Mouse (Mus musculus) layer of hippocampus, postnatal 36 days (tissue): ENCODE data around the gene Acss1. TPM values are rescaled to one million over a fixed set of nuclear protein-coding genes. Genes with fewer than 3 reads are reported as not detected.

Source experiments
- DNase-seq, 2 experiments: peaks; one replicate each; pipeline ENCODE4 v3.0.0; 2022
- total RNA-seq, 2 experiments: library from RNA; stranded (reverse); gene quantifications; 2 replicates each; pipeline ENCODE4 v1.2.3; 2021

The Acss1 gene
- total RNA-seq, result 10 to 100 TPM; 22.7 to 29.9 TPM

DNA sequence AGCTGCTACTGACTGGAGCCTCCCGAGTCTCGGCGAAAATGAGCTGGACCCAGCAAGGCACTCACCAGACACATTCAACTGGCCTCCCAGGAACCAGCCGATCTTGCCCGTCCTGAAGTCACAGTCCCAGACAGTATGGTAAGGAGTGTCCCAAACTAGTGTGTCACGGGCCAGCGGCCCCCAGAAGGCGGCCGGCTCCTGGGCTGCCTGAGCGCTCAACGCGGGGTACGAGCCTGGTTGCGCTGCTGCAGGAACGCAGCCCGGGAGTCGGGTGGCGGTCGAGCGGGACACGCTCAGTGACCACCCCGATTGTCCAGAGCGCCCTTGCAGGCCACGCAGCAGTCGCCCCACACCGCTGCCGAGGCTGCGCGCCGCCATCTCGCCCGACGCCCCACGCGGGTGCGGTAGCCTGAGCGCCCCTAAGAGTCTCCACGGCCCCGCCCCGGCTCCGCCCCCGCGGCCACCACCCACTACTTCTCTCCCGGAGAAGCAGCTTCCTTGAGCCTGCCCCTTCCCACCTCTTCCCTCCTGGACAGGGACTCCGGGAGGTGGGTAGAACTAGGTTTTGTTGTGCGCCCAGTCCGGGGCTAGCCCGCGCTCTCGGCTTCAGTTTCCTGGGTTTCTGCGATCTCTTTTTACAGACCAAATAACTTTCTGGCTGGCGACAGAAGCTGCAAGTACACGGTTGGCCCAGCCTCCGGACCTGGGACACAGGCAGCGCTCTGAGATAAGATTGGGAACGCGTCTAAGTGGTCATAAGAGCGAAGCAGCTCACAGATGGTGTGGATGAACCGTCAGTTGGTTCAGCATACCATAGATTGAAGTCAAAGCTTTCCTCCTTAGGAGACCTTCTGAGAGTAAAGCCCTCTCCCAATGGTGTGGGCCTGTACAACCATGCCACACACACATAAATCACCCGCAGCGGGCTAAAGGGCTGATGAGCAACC is at the start of gene Acss1:
TSS of gene Acss1 (minus strand) at position 681 of the 947 bp plus-strand sequence.
- peak; percentile 53 to 67 for DNase-seq

DNA sequence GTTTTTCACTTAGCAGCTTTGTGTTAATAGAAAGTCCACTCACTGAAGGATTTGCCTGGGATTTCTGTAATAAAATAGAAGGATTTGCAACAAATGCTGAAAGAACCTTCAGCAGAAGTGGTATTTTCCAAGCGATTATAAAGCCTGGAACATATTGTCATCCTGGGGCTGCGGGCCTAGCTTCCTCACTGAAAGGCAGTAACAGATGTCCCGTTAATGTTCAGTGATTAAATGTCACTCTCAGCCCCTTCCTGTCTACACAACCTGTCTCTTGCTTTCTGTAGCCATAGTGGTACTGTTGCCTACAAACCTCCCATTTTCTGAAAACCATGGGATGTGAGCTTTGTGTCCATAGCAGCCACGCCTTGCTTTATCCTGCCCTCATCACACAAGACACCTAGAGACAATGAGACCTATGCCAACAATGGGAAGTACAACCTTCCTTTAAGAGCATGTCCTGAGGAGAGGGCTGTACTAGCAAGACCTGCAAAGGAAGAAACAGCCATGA is 43.9 kb upstream of the Acss1 start:
- DNase-seq, result no peak

DNA sequence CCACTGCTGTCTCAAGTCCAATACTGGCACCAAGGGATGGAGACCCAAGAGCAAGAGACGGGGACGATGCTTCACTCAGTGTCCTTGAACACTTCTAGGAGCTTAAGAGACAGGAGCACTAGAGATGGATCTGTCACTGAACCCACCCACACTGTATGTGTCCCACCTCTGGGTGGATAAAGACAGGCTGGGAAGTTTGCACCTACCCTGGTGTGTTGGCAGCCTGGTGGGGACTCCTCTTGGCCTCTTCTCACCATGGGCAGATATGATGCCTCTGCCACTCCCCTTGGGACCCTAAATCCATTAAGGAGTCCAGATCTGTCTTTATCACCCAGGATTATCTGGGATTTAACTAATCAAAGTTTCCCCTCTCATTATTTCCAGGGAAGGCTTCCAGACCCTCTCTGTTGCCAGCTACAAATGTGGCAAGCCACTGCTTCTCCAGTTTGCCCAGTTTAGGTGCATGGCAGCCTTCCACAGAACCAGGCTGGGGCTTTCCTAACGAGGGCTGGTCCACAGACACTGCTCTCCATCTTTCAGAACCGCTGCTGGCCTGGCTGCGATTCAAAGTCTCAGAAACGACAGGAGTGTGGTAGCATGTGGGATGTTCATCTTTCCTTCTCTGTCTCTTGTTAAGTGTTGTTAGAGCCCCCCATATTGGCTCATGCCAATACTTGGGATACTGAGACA is 23.3 kb upstream of the Acss1 start:
- no peak for DNase-seq

DNA sequence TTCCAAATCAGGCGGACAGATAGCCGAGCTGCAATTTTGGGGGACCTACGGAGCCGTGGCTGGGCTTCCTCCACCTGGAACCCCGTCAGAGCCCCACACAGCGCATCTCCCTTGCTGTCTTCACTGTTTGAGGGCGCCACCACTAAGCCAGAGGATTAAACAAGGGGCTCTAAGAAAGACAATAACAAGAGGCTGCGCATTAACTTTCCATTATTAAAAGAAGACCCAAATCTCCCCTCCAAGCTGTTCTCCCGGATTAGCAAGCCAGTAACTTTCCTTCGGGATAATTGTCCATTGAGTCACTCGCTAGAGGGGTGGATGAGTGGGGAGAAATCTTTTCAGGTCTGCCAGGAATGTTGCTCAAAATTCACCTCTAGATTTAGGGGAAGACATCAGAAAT is 21.9 kb upstream of the Acss1 start:
- DNase-seq, result no peak

DNA sequence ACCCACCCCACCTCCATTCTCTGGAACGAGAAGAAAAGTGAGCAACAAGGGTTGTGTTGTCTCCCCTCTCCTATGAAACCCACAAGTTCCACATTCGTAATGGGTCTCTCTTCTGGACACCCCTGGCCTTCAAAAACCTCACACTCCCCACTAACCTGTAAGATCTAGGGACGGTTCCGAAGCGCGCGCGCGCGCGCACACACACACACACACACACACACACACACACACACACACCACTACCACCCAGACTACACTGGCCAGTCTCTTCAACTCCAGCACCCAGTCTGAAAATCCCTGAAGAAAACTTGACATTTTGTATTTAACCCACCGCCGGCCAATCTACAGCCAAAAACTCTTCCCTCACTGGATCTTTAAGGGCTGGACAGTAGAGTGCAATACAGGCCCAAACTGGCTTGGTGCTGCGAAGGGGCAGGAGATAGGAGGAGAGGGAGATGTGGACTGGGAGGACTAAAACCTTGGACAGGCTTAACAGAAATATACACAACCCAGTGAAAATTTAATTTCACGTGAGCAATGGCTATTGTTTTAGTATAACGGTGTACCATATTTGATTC is 21.0 kb upstream of the Acss1 start, which contains the start of gene Vsx1:
TSS of gene Vsx1 (minus strand) at position 138 of the 578 bp plus-strand sequence.
- no peak for DNase-seq

DNA sequence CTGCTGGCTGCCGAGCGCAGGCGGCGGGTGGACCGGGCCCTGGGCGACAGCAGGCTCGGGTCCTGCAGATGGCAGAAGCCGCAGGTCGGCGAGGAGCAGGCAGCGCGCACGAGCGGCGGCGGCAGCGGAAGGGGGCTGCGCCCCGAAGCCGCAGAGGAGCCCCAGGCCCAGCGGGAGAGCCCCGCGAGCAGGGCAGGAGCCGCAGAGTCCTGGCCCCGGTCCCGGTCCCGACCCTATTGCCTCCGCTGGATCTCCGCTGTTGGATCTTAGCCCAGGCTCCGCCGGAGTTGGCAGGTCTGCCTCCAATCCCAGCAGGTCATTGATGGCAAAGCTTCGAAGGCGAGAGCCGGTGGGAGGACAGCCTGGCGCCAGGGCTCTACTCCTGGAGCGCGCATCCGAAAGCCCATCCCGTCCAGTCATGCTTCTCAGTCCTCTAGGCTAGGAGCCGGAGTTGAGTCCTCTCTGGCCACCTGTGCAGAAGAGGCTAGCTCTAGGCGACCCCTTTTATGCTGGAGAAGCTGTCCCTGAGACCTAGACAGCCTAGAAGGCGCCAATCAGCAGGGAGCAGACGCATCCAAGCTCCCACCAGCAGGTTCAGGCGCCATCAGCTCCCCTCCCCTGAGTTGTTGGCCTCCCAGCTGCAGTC is 20.4 kb upstream of the Acss1 start:
- peak in 1 of 2 experiments; percentile 54 for DNase-seq

DNA sequence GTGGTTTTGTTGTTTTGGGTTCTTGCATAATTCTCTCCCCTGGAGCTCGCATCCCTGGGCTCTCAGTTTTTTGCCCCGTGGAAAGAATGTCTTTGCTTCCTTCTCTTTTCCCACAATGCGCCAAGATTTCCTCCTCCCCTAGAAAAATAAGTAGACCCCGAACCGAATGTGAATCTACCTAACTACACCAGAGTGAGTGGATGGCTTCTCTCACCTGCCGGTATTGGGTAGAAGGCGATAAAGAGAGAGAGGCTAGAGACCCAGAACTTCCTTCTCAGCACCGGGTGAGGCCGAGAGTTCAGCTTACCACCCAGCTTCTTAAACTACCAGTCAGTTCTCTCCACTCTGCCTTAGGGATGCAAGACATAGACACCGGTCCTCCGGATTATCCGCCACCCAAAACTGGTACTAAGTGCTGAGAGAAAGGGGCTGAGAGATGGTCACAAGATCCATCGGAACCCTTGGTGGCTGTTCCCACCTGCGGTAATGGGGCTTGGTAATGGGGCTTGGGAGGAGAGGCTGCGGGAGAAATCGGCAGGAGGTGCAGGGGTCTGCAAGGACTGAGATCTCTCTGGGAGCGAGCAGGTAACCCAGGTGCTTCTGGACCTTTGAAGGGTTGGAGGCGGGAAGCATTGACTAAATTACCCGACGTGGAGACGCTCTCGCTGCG is 19.7 kb upstream of the Acss1 start:
- no peak for DNase-seq

DNA sequence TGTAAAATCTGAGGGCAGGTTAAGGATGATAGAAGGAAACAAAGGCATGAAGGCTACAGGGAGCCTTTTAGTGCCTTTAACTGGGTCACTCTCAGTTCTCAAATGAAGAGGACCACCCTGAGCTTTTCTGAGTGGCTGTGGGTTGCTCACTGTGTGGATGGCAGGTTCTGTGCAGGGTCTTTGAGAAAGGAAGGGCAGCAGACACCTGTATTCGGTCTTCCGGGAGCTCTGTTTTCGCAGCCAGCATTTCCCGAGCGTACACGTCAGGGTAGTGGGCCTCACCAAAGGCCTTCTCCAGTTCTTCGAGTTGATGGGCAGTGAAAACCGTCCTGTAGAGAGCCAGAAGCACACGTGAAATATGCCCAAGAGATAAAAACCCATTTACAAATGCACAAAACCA is 17.1 kb upstream of the Acss1 start:
- no peak for DNase-seq

DNA sequence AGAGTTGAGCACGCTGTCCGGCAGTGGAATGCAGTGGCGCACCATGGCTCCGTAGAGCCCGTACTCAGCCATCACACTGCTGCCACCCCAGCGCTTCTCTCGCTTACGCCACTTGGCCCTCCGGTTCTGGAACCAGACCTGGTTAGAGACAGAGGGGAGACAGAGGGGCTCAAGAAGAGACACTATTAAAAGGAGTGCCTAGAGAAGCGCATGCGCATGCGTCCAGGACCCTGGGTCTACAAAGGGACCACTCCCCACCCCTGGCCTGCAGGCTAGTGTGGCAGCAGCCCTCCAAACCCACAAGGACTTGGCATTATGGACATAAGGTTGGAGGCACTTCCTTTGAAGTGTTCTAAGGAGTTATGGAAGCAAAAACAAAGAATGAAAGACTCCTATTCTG is 16.2 kb upstream of the Acss1 start:
- DNase-seq, result no peak

DNA sequence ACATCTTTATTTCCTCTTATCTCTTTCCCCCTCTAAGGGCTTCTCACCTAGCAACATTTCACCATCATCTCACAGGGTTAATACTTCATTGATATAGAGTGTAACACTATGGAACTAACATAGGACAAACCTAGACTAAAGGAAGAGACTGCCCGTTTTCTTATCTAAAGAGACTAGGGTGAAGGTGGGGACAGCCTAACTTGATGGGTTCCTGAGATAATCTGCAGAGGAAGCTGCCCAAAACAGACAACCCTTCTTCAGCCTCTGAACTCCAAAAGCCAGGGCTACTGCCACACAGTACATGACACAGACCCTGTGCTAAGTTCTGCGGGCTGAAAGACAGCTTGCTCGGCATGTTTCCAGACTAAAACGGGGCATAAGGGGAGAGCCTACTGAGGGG is 13.3 kb upstream of the Acss1 start:
- DNase-seq, result no peak

DNA sequence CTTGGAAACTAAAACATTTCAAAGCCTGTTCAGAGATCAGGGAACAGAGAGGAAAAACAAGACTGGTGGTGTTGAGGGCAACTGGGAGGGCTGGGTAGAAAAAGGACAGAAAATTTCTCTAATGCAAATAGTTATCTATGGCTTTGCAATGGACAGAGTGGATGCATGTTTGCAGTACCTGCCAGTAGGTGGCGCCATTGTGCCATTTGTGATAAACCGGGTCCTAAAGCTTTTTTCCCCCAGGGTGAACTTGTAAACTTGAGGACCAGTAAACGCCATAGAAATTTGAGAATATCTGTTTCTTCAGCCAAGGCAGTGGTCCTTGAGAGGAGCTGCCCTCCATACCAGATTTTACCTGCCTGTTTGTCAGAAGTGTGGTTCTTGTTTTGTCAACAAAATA is 10.1 kb upstream of the Acss1 start:
- DNase-seq, result peak; percentile 51 to 70

DNA sequence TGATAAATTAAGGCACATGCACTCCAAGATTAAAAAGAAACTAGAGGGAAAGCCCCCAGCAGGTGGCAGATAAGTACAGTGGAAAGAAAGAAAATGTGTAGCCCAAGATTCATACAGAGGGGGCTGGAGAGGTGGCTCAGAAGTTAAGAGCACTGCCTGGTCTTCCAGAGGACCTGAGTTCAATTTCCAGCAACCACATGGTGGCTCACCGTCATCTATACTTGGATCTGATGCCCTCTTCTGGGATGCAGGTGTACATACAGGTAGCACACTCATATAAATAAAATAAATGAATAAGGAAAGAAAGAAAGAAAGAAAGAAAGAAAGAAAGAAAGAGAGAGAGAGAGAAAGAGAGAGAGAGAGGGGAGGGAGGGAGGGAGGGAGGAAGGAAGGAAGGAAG is 7.2 kb upstream of the Acss1 start:
- DNase-seq, result no peak

DNA sequence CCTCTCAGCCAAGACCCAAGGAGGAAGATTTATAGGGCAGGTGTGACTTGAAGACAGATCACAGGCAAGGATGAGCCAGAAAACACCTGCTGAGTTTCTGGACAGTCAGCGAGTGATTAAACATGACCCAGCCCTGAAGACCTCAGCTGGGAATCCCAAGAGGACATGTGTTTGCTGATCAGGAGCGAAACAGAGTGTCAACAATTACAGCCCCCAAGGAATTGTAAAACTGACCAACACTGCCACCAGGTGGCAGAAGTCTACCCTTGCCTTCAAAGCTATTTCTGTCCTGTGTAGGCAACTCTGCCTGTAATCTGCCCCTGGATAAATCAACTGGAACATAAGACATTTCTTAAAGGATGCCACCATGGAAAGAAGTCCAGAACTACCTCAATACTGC is 6.6 kb upstream of the Acss1 start:
- DNase-seq, result peak; percentile 47 to 67

DNA sequence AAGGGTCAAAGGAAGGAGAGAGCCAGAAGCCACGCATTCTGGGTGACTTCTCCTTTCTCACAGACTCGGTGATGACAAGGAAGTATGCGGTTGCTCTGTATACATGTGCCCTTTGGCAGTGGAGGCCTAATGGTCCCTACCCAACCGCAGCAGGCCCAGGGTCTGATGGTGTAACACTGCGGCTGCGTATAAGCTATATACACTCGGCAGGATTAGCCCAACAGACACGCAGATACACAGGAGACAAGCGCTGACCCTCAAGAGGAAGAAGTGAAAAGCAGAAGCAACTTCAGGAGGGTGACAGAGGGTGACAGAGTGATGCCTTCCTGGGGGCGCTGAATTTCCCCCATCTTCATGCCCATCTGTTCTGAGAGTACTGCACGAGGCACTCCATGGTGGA is 5.6 kb upstream of the Acss1 start:
- no peak for DNase-seq

DNA sequence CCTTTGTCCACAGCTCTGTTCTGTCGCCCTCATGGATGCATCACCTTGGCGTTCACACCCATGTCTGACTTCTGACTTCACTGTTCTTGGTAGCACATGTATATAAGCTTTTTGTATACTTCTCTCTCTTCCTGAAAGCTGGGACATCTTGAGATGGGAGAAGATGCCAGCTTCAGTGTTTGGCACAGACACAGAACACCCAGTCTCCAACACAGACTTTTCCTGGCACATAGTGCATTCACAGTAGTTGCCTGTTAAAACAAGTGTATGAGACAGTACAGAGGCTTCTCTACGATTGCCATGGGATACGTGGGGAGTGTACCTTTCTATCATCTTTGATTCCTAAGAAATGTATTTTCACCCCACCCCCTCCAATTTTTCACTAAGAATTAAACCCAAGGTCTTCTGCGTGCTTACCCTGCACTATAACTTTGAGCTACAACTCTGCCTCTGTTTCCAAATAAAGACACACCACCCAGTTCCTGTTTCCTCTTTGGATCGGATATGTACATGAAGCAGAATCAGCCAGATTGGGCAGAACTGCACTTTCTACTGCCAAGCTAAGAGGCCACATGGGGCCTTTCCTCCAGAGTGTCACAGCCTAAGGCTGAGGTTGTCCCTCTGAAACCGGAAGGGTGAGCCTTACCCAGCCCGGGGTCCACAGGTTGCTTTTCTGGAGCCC is 3.5 kb upstream of the Acss1 start:
- DNase-seq, result no peak

DNA sequence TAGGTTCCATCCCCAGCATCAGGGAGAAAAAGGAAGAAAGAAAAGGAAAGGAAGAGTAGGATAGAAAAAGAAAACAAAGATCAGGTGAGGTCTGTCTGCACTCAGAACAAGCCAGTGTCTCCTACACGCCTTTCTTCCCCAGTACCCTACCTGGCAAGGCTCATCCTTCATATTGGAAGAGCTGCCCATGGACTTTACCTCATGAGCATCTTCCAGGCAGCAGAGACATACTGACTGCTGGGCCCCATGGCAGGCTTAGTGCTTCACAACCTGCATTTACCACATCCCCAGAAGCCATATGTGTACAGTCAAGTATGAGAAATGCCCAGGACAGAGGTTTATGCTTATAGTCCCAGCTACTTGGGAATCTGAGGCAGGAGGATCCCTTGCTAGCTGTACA is 2.6 kb upstream of the Acss1 start:
- no peak for DNase-seq

DNA sequence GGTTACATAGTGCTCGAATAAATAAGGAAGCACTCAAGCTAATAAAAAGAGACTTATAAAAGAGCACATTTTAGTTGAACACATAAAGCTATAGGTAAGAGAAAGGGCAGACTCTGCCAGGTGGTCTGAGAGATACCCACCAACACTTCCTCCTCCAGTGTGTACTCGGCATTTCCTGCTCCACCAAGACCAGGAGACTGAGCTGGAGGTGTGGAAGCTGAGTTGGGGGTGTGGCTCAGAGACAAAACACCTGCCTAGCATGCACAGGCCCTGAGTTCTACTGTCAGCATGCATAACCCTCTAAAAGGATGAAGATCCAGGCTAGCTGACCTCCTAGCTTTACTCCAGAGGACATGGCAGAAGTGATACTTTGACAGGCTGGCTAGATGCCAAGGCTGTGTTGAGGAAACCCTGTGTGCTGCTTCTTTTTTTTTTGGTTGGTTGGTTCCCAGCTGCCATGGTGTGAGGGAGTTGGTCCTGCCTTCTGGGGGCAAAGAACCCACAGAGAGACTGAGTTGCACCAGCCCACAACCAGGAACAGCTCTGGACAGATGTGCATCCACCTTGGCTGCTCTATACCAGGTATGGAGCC is 1.2 kb upstream of the Acss1 start:
- no peak for DNase-seq

DNA sequence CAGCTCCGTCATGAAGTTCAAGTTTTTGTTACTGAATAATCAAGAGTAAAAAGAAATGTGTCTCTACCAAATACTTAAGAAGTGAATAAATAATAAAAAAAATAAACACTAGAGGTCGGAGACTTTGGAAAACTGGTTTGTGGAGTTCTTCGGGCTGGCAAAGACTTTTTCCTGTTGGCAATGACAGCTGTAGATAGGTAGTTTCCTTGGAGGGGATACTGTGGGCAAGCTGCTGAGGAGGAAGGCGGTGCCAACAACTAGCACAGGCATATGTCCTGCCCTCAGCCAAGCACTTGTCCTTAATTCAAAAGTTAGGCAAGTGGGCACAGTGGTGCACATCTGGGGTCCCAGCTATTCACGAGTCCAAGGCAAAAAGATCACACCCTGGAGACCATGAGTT is 656 bp upstream of the Acss1 start:
- DNase-seq, result no peak

DNA sequence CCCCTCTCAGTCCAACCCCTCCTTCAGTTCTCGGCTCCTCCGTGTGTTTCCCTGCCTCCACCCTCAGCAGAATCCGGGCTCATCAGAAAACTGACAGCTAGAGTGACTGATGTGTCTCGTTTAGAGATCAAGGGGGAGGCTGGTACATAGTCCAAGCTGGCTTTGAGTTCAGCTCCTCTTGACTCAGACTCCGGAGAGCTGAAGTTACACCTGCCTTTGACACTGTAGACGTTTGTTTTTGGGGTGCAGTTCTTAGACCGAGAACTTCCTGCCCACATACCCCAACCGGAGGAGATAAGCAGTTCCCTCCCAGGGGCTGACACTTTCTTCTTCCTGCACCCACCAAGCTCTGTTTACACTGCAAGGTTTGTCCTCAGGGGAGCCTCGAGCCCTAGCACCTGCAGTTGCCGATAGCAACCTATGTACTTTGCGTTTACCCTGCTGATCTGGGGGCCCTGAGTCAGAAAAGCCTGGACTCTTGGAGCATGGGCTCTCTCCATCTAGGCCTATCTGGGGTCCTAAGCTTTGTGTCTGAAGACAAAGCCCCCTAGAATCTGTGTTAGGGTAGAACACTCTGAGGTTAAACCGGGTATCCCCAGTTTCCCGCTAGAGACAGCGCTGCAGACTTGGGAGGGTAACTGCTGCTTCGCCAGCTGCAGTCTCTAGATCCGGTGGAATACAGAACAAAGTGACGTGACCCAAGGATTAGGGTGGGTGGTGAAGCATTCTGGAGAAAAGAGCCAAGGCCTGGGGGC is 1.1 kb downstream of the Acss1 start:
- DNase-seq, result peak in 1 of 2 experiments; percentile 20

DNA sequence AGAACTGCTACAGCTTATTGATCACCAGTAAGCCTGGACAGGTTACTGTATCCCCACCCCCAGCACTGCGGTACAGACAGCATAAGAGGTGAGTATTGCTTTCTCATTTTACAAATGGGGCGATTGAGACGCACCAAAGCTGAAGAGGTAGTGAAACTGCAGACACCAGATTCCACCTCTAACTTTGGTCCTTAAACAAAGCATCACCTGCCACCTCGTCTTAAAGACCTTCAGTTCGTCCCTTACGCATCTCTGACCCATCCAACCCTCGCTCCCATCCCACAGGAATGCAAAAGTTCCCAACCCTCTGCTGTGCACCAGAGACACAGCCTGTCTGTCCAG is 1.6 kb downstream of the Acss1 start:
- DNase-seq, result no peak
